Mouse (Mus musculus): Measurements from ENCODE around the gene Olfr574. TPM values are rescaled to one million over a fixed set of nuclear protein-coding genes. Genes with fewer than 3 reads are reported as not detected.

The Olfr574 gene
- polyA plus RNA-seq, 1 experiment from 2014 or later: not detected

DNA sequence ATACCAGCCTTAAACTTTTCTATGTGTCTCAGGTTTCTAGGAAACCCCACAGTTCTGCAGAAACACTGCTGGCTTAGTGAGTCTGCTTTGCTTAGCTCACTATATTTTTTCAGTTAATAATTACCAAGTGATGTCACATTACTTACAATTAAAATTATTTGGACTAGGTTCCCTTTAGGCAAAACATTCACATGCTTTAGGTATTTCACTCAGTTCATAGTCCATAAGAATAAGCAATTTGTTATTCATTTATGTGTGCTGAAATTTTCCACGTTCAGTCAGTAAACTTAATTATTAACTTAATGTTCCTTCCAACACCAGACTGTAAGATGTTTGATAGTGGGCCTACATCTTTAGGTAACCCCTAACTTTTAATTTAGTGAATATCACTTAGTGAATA, 2.5 kb downstream of the Olfr574 start:
- Histone ChIP-seq H3K36me3 (ENCODE audit: control insufficient read depth, insufficient read depth, low read length) (no peaks in the 10 kb centered on the region), H3K4me2 (ENCODE audit: low read length) (no peak overlapping the region), H3K27ac (ENCODE audit: low read depth, low read length) (no peak overlapping the region), H3K4me3 (ENCODE audit: low read length) (no peak overlapping the region), H3K27me3 (replicated peaks; ENCODE audit: control insufficient read depth, insufficient read depth, low read length) (no peaks in the 10 kb centered on the region), H3K4me1 (ENCODE audit: control insufficient read depth, insufficient read depth, low read depth, low read length) (no peaks in the 10 kb centered on the region), H3K9me3 (ENCODE audit: control insufficient read depth, low read length) (no peaks in the 10 kb centered on the region), H3K9ac (ENCODE audit: low read depth, low read length) (no peak overlapping the region)
- no peak for ATAC-seq
- WGBS: 62% methylated on average over 1 of the region's 1 CpGs

DNA sequence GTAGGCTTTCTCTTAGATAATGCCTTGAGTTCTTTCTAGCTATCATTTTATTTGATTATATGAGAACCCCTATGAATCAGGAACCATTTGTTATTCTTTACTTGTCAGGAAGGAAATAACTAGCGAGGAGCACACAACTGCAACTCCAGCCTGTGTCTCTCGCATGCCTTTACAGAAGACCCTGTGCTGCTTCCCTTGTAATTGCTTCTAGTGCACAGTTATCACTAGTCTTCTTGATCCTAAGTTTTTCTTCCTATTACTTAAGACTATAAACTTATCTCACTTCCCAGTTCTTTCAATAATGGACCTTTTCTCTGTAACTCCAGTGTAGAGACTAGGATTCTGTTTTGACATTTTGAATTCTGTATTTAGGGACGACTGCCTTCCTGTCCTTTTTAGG, 9.9 kb downstream of the Olfr574 start:
- no peaks in the 10 kb centered on the region for H3K4me1 ChIP-seq (ENCODE audit: control insufficient read depth, insufficient read depth, low read depth, low read length)
- WGBS: 87% methylated on average over 3 of the region's 3 CpGs
- ATAC-seq: no peak
- H3K27me3 ChIP-seq (replicated peaks; ENCODE audit: control insufficient read depth, insufficient read depth, low read length): no peaks in the 10 kb centered on the region
- no peak overlapping the region for H3K27ac ChIP-seq (ENCODE audit: low read depth, low read length)
- no peaks in the 10 kb centered on the region for H3K9me3 ChIP-seq (ENCODE audit: control insufficient read depth, low read length)
- H3K4me2 ChIP-seq (ENCODE audit: low read length): no peak overlapping the region
- H3K4me3 ChIP-seq (ENCODE audit: low read length): no peak overlapping the region
- no peaks in the 10 kb centered on the region for H3K36me3 ChIP-seq (ENCODE audit: control insufficient read depth, insufficient read depth, low read length)
- no peak overlapping the region for H3K9ac ChIP-seq (ENCODE audit: low read depth, low read length)

DNA sequence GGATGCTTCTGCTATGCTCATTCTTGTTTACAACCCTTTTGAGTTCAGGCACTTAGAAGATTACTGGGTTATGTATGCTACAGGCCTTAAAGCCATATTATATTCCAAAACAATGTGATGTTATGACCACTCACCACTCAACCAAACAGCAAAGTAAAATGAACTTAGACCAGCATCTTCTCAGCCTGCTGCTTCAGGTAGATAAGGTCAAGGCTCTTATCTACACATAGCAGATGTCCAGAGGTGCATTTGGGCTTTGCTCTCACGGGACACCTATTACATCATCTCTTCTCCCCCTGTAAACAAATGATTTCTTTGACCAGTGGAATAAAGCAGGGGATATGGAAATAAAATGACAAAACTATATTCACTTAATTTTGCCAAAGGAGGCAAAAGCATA, 10.3 kb downstream of the Olfr574 start, which contains the start of gene Olfr575:
Gene Olfr575, minus strand, starts transcription at position 183 of the 400 bp plus-strand sequence.
- no peak for ATAC-seq
- Histone ChIP-seq H3K4me3 (ENCODE audit: low read length) (no peak within 1 kb of the TSS), H3K36me3 (ENCODE audit: control insufficient read depth, insufficient read depth, low read length) (no peaks in the 10 kb centered on the region), H3K9me3 (ENCODE audit: control insufficient read depth, low read length) (no peaks in the 10 kb centered on the region), H3K4me1 (ENCODE audit: control insufficient read depth, insufficient read depth, low read depth, low read length) (no peaks in the 10 kb centered on the region), H3K27ac (ENCODE audit: low read depth, low read length) (no peak within 1 kb of the TSS), H3K4me2 (ENCODE audit: low read length) (no peak within 1 kb of the TSS), H3K9ac (ENCODE audit: low read depth, low read length) (no peak within 1 kb of the TSS), H3K27me3 (replicated peaks; ENCODE audit: control insufficient read depth, insufficient read depth, low read length) (no peaks in the 10 kb centered on the region)
- 66% methylated on average over 1 of the region's 1 CpGs for WGBS

DNA sequence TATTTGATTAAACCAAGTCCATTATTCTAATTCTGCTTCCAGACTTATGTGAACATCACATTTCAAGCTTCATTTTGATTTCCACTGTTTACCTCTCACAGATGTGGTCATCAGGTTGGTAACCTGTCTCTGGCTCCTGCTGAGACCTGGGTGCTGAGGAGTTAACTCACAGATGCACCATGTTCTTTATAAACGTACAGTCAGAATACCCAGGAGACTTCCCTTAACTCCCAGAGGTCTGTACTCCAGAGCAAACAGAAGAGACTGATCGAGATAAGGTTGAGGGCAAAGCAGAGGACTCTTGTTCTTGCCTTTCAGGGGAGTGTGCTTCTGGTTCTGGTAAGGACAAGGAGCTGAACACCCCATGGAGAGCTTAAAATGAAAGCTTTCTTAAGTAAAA, 14.1 kb downstream of the Olfr574 start, which contains the start of gene Olfr576:
Gene Olfr576, plus strand, starts transcription at position 301 of the 400 bp plus-strand sequence.
- Histone ChIP-seq H3K9ac (ENCODE audit: low read depth, low read length) (no peak within 1 kb of the TSS), H3K4me3 (ENCODE audit: low read length) (no peak within 1 kb of the TSS), H3K27me3 (replicated peaks; ENCODE audit: control insufficient read depth, insufficient read depth, low read length) (no peaks in the 10 kb centered on the region), H3K4me1 (ENCODE audit: control insufficient read depth, insufficient read depth, low read depth, low read length) (no peaks in the 10 kb centered on the region), H3K9me3 (ENCODE audit: control insufficient read depth, low read length) (no peaks in the 10 kb centered on the region), H3K36me3 (ENCODE audit: control insufficient read depth, insufficient read depth, low read length) (no peaks in the 10 kb centered on the region), H3K4me2 (ENCODE audit: low read length) (no peak within 1 kb of the TSS), H3K27ac (ENCODE audit: low read depth, low read length) (no peak within 1 kb of the TSS)
- ATAC-seq: no peak
- WGBS: 54% methylated on average over 2 of the region's 2 CpGs

DNA sequence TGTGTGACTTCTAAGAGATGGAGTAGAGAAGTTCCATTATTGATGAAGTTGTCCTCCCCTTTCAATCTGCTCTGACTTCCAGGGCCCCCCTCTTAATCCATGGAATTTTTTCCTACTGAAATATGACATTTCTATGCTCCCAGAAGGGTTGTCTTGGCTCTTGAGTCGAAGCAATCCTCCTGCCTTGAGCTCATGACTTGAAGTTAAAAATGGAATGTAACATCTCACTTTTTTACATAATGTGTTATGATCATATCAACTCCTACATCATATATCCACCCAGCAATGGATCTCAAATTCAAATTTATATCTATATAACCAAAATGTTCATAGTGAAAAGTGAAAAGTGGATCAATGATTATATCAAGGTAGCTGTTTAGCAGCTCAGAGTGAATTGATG, 26.1 kb downstream of the Olfr574 start:
- Histone ChIP-seq H3K9ac (ENCODE audit: low read depth, low read length) (no peak overlapping the region), H3K27me3 (replicated peaks; ENCODE audit: control insufficient read depth, insufficient read depth, low read length) (no peaks in the 10 kb centered on the region), H3K4me1 (ENCODE audit: control insufficient read depth, insufficient read depth, low read depth, low read length) (no peaks in the 10 kb centered on the region), H3K9me3 (ENCODE audit: control insufficient read depth, low read length) (no peaks in the 10 kb centered on the region), H3K4me2 (ENCODE audit: low read length) (no peak overlapping the region), H3K4me3 (ENCODE audit: low read length) (no peak overlapping the region), H3K27ac (ENCODE audit: low read depth, low read length) (no peak overlapping the region), H3K36me3 (ENCODE audit: control insufficient read depth, insufficient read depth, low read length) (no peaks in the 10 kb centered on the region)
- WGBS: 50% methylated on average over 1 of the region's 1 CpGs
- no peak for ATAC-seq

DNA sequence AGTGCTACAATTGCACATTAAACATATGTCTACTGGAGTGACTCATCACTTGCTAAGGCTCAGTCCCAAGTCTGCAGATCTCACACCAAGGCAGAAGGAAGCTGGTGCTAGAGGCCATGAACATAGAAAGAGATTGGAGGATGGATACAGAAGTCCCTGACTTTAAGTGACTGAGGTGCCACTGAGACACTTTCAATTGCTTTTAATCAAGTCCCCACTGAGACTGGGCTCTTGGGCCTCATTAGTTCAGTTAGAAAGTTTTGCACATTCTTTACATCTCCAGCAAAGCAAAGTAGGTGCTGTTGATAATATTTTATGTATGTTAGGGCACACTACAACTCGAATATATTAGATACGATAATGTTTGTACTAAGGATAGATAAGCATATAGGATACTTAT, 27.6 kb downstream of the Olfr574 start, which contains the start of gene Olfr577:
Gene Olfr577, minus strand, starts transcription at position 101 of the 400 bp plus-strand sequence.
- no peak for ATAC-seq
- no peak within 1 kb of the TSS for H3K9ac ChIP-seq (ENCODE audit: low read depth, low read length)
- no peak within 1 kb of the TSS for H3K4me2 ChIP-seq (ENCODE audit: low read length)
- H3K36me3 ChIP-seq (ENCODE audit: control insufficient read depth, insufficient read depth, low read length): no peaks in the 10 kb centered on the region
- H3K4me1 ChIP-seq (ENCODE audit: control insufficient read depth, insufficient read depth, low read depth, low read length): no peaks in the 10 kb centered on the region
- H3K4me3 ChIP-seq (ENCODE audit: low read length): no peak within 1 kb of the TSS
- H3K27ac ChIP-seq (ENCODE audit: low read depth, low read length): no peak within 1 kb of the TSS
- WGBS: 87% methylated on average over 2 of the region's 2 CpGs
- no peaks in the 10 kb centered on the region for H3K9me3 ChIP-seq (ENCODE audit: control insufficient read depth, low read length)
- no peaks in the 10 kb centered on the region for H3K27me3 ChIP-seq (replicated peaks; ENCODE audit: control insufficient read depth, insufficient read depth, low read length)

DNA sequence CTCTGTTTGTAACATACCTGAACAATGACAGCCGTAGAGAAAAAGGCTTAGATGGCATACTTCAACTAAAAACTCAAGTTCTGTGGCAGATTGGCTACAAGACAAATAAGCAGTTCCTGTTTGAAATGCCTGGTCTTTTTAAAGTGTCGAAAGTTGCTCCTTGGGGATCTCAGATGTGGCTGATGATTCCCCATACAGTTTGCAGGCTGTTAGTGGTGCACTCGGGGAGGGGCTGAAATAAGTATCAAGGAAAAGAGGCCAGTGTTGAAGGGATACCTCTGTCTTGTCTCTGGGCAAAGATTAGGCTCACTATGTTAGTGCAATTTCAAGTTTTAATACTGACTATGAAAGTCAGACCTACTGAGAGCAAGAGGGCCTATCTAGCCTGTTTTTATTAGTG, 41.0 kb downstream of the Olfr574 start, which contains the start of gene Olfr578:
Gene Olfr578, minus strand, starts transcription at position 101 of the 400 bp plus-strand sequence.
- Histone ChIP-seq H3K4me3 (ENCODE audit: low read length) (no peak within 1 kb of the TSS), H3K36me3 (ENCODE audit: control insufficient read depth, insufficient read depth, low read length) (no peaks in the 10 kb centered on the region), H3K9ac (ENCODE audit: low read depth, low read length) (no peak within 1 kb of the TSS), H3K27me3 (replicated peaks; ENCODE audit: control insufficient read depth, insufficient read depth, low read length) (no peaks in the 10 kb centered on the region), H3K4me1 (ENCODE audit: control insufficient read depth, insufficient read depth, low read depth, low read length) (no peaks in the 10 kb centered on the region), H3K27ac (ENCODE audit: low read depth, low read length) (no peak within 1 kb of the TSS), H3K4me2 (ENCODE audit: low read length) (no peak within 1 kb of the TSS), H3K9me3 (ENCODE audit: control insufficient read depth, low read length) (no peaks in the 10 kb centered on the region)
- ATAC-seq: no peak
- WGBS: 81% methylated on average over 3 of the region's 3 CpGs

Other genes with a start within 250 kb of the Olfr574 start
- 0.16 and 0.22 TPM in 2 replicates for gene Olfr558, start 246.3 kb upstream of the Olfr574 start, polyA plus RNA-seq (2015; fragmentation: Nextera tagmentation; extraction: Ambion mirVana)
- gene Olfr33, start 229.4 kb upstream of the Olfr574 start, polyA plus RNA-seq (2015; fragmentation: Nextera tagmentation; extraction: Ambion mirVana): not detected in 2 replicates
- not detected in 2 replicates for gene Olfr559, start 221.0 kb upstream of the Olfr574 start, polyA plus RNA-seq (2015; fragmentation: Nextera tagmentation; extraction: Ambion mirVana)
- not detected in 2 replicates for gene Olfr560, start 189.1 kb upstream of the Olfr574 start, polyA plus RNA-seq (2015; fragmentation: Nextera tagmentation; extraction: Ambion mirVana)
- gene Olfr78, start 189.0 kb upstream of the Olfr574 start, polyA plus RNA-seq (2015; fragmentation: Nextera tagmentation; extraction: Ambion mirVana): 0.10 and 0.11 TPM in 2 replicates
- gene Olfr561, start 177.2 kb upstream of the Olfr574 start, polyA plus RNA-seq (2015; fragmentation: Nextera tagmentation; extraction: Ambion mirVana): not detected in 2 replicates
- not detected in 2 replicates for gene Olfr564, start 145.0 kb upstream of the Olfr574 start, polyA plus RNA-seq (2015; fragmentation: Nextera tagmentation; extraction: Ambion mirVana)
- not detected in 2 replicates for gene Olfr566, start 89.7 kb upstream of the Olfr574 start, polyA plus RNA-seq (2015; fragmentation: Nextera tagmentation; extraction: Ambion mirVana)
- not detected in 2 replicates for gene Olfr568, start 71.3 kb upstream of the Olfr574 start, polyA plus RNA-seq (2015; fragmentation: Nextera tagmentation; extraction: Ambion mirVana)
- not detected in 2 replicates for gene Olfr569, start 57.6 kb upstream of the Olfr574 start, polyA plus RNA-seq (2015; fragmentation: Nextera tagmentation; extraction: Ambion mirVana)
- 0.15 and 0.40 TPM in 2 replicates for gene Olfr570, start 53.9 kb upstream of the Olfr574 start, polyA plus RNA-seq (2015; fragmentation: Nextera tagmentation; extraction: Ambion mirVana)
- gene Olfr571, start 30.9 kb upstream of the Olfr574 start, polyA plus RNA-seq (2015; fragmentation: Nextera tagmentation; extraction: Ambion mirVana): not detected in 2 replicates
- gene Olfr572, start 24.1 kb upstream of the Olfr574 start, polyA plus RNA-seq (2015; fragmentation: Nextera tagmentation; extraction: Ambion mirVana): not detected in 2 replicates
- gene Olfr573-ps1, start 5.9 kb upstream of the Olfr574 start, polyA plus RNA-seq (2015; fragmentation: Nextera tagmentation; extraction: Ambion mirVana): not detected in 2 replicates
- gene Olfr575, start 10.3 kb downstream of the Olfr574 start, polyA plus RNA-seq (2015; fragmentation: Nextera tagmentation; extraction: Ambion mirVana): not detected in 2 replicates
- not detected in 2 replicates for gene Olfr576, start 14.2 kb downstream of the Olfr574 start, polyA plus RNA-seq (2015; fragmentation: Nextera tagmentation; extraction: Ambion mirVana)
- not detected in 2 replicates for gene Olfr577, start 27.5 kb downstream of the Olfr574 start, polyA plus RNA-seq (2015; fragmentation: Nextera tagmentation; extraction: Ambion mirVana)
- not detected in 2 replicates for gene Olfr578, start 40.9 kb downstream of the Olfr574 start, polyA plus RNA-seq (2015; fragmentation: Nextera tagmentation; extraction: Ambion mirVana)
- gene Olfr582, start 89.6 kb downstream of the Olfr574 start, polyA plus RNA-seq (2015; fragmentation: Nextera tagmentation; extraction: Ambion mirVana): not detected in 2 replicates
- not detected in 2 replicates for gene Olfr583, start 102.8 kb downstream of the Olfr574 start, polyA plus RNA-seq (2015; fragmentation: Nextera tagmentation; extraction: Ambion mirVana)
- not detected in 2 replicates for gene Olfr584, start 133.4 kb downstream of the Olfr574 start, polyA plus RNA-seq (2015; fragmentation: Nextera tagmentation; extraction: Ambion mirVana)
- not detected in 2 replicates for gene Olfr585, start 149.3 kb downstream of the Olfr574 start, polyA plus RNA-seq (2015; fragmentation: Nextera tagmentation; extraction: Ambion mirVana)
- gene Olfr586, start 177.2 kb downstream of the Olfr574 start, polyA plus RNA-seq (2015; fragmentation: Nextera tagmentation; extraction: Ambion mirVana): not detected in 2 replicates
- gene Olfr588-ps1, start 192.4 kb downstream of the Olfr574 start, polyA plus RNA-seq (2015; fragmentation: Nextera tagmentation; extraction: Ambion mirVana): not detected in 2 replicates
- gene Olfr589, start 207.9 kb downstream of the Olfr574 start, polyA plus RNA-seq (2015; fragmentation: Nextera tagmentation; extraction: Ambion mirVana): not detected in 2 replicates
- gene Olfr591, start 229.9 kb downstream of the Olfr574 start, polyA plus RNA-seq (2015; fragmentation: Nextera tagmentation; extraction: Ambion mirVana): not detected in 2 replicates
- not detected in 2 replicates for gene Olfr592, start 236.3 kb downstream of the Olfr574 start, polyA plus RNA-seq (2015; fragmentation: Nextera tagmentation; extraction: Ambion mirVana)

Measured in hindbrain, embryonic 16.5 days (tissue).